Mouse (Mus musculus): ENCODE data around the gene Syp. TPM values are rescaled to one million over a fixed set of nuclear protein-coding genes. Genes with fewer than 3 reads are reported as not detected.

The Syp gene
- total and polyA plus RNA-seq, 2 experiments from 2014 or later = 329 to 492 TPM

- Histone ChIP-seq H3K27me3 (ENCODE audit: insufficient read depth, low read length) (no peaks in the 10 kb centered on the region), H3K27ac (ENCODE audit: low read depth, low read length) (no peak overlapping the region), H3K36me3 (ENCODE audit: insufficient read depth, low read length) (no peaks in the 10 kb centered on the region), H3K4me1 (ENCODE audit: insufficient read depth, low read length) (no peaks in the 10 kb centered on the region), H3K9me3 (ENCODE audit: low read length) (no peaks in the 10 kb centered on the region), H3K4me2 (ENCODE audit: low read depth, low read length, poor library complexity, severe bottlenecking) (peak overlapping the region; percentile 39; the same call in 1 of the 2 replicates), H3K4me3 (ENCODE audit: low read depth, low read length) (no peak overlapping the region), H3K9ac (replicated peaks; ENCODE audit: low read length, poor library complexity, severe bottlenecking) (no peak overlapping the region)
- WGBS = 39% methylated on average over 14 of the region's 15 CpGs
- TF ChIP-seq CTCF (IDR thresholded peaks at IDR 0.05) = no peak
- no peak for DNase-seq (ENCODE audit: low spot score)
- ATAC-seq (ENCODE audit: low FRiP score) = no peak
These were observed 19.9 kb downstream of the Syp start for GRCm38 (mm10) chrX:7658031-7658784.

DNA sequence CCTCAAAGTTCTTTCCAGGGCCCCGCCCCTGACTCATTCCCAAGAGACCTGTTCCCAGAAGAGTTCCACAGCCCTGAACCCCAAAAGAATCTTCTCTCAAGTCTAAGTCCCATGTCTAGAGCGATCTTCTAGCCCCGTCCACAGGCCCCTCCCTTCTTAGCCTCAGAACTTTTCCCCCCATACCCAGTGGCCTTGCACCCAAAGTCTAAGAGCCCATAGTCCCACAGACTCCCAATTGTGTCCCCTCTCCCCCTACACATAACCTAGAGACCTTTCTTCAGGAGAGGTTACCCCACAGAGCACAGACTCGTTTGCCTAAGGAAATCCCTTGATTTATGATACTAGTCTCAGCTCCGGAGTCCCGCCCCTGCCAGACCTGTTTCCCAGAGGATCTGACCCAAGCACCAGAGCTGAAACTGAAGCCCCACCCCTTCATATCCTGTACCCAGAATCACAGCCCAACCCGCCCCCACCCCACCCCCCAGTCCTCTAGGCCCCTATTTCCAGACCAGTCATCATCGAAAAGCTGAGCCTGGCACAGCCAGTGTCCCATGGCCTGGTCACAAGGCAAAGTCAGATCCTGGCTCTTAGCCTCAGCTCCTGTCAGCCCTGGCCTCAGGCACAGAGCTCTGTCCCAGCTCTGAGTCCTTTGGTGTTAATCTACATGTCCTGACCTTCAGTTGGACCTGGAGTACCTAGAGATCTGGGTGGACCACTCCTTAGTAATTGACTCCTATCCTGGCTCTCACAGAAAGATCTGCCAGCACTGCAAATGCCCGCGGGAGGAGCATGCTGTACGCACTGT, 20.7 kb downstream of the Syp start:
- Histone ChIP-seq H3K9me3 (ENCODE audit: low read length) (no peaks in the 10 kb centered on the region), H3K4me1 (ENCODE audit: insufficient read depth, low read length) (no peaks in the 10 kb centered on the region), H3K4me2 (ENCODE audit: low read depth, low read length, poor library complexity, severe bottlenecking) (no peak overlapping the region), H3K9ac (replicated peaks; ENCODE audit: low read length, poor library complexity, severe bottlenecking) (no peak overlapping the region), H3K4me3 (ENCODE audit: low read depth, low read length) (no peak overlapping the region), H3K36me3 (ENCODE audit: insufficient read depth, low read length) (no peaks in the 10 kb centered on the region), H3K27ac (ENCODE audit: low read depth, low read length) (no peak overlapping the region), H3K27me3 (ENCODE audit: insufficient read depth, low read length) (no peaks in the 10 kb centered on the region)
- TF ChIP-seq CTCF (IDR thresholded peaks at IDR 0.05) = no peak
- DNase-seq (ENCODE audit: low spot score) = no peak
- ATAC-seq (ENCODE audit: low FRiP score) = no peak
- WGBS = 62% methylated on average over 11 of the region's 11 CpGs

- Histone ChIP-seq H3K4me1 (ENCODE audit: insufficient read depth, low read length) (no peaks in the 10 kb centered on the region), H3K27ac (ENCODE audit: low read depth, low read length) (no peak overlapping the region), H3K9me3 (ENCODE audit: low read length) (no peaks in the 10 kb centered on the region), H3K36me3 (ENCODE audit: insufficient read depth, low read length) (no peaks in the 10 kb centered on the region), H3K27me3 (ENCODE audit: insufficient read depth, low read length) (no peaks in the 10 kb centered on the region), H3K4me2 (ENCODE audit: low read depth, low read length, poor library complexity, severe bottlenecking) (no peak overlapping the region), H3K9ac (replicated peaks; ENCODE audit: low read length, poor library complexity, severe bottlenecking) (no peak overlapping the region), H3K4me3 (ENCODE audit: low read depth, low read length) (no peak overlapping the region)
- no peak for TF ChIP-seq CTCF (IDR thresholded peaks at IDR 0.05)
- WGBS = 79% methylated on average over 4 of the region's 4 CpGs
- DNase-seq (ENCODE audit: low spot score) (no peak), ATAC-seq (ENCODE audit: low FRiP score) (no peak)
These were observed 22.8 kb downstream of the Syp start for GRCm38 (mm10) chrX:7661086-7661485.

DNA sequence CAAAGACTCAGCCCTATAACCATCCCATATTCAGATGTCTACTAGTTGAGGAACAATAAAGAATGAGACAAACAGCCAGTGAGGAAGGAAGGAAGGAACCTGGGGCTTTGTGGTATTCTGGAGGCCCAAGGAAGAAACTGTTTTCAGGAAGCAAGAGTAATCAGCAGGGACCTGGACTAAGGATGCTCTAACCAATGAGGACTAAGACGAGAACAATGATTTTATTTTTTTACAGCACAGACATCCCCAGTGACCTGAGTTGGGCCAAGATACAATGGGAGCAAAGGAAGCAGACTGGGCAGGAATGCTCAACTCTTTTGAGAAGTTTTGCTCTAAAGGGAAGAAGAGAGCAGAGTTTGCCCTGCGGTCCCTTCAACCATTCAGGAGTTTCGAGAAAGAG, 24.7 kb downstream of the Syp start:
- Histone ChIP-seq H3K36me3 (ENCODE audit: insufficient read depth, low read length) (no peaks in the 10 kb centered on the region), H3K4me3 (ENCODE audit: low read depth, low read length) (no peak overlapping the region), H3K4me1 (ENCODE audit: insufficient read depth, low read length) (no peaks in the 10 kb centered on the region), H3K9ac (replicated peaks; ENCODE audit: low read length, poor library complexity, severe bottlenecking) (no peak overlapping the region), H3K27me3 (ENCODE audit: insufficient read depth, low read length) (no peaks in the 10 kb centered on the region), H3K9me3 (ENCODE audit: low read length) (no peaks in the 10 kb centered on the region), H3K4me2 (ENCODE audit: low read depth, low read length, poor library complexity, severe bottlenecking) (no peak overlapping the region), H3K27ac (ENCODE audit: low read depth, low read length) (no peak overlapping the region)
- 74% methylated on average over 3 of the region's 3 CpGs for WGBS
- ATAC-seq (ENCODE audit: low FRiP score) (no peak), DNase-seq (ENCODE audit: low spot score) (no peak)
- TF ChIP-seq CTCF (IDR thresholded peaks at IDR 0.05) = no peak

GRCm38 (mm10) chrX:7664791-7665190, 26.5 kb downstream of the Syp start:
- Histone ChIP-seq H3K36me3 (ENCODE audit: insufficient read depth, low read length) (no peaks in the 10 kb centered on the region), H3K4me1 (ENCODE audit: insufficient read depth, low read length) (no peaks in the 10 kb centered on the region), H3K4me3 (ENCODE audit: low read depth, low read length) (no peak overlapping the region), H3K4me2 (ENCODE audit: low read depth, low read length, poor library complexity, severe bottlenecking) (no peak overlapping the region), H3K27ac (ENCODE audit: low read depth, low read length) (no peak overlapping the region), H3K9me3 (ENCODE audit: low read length) (no peaks in the 10 kb centered on the region), H3K9ac (replicated peaks; ENCODE audit: low read length, poor library complexity, severe bottlenecking) (no peak overlapping the region), H3K27me3 (ENCODE audit: insufficient read depth, low read length) (no peaks in the 10 kb centered on the region)
- DNase-seq (ENCODE audit: low spot score) = peak; percentile 77
- WGBS = 85% methylated on average over 11 of the region's 11 CpGs
- peak; percentile 65; the same call in 1 of the 2 replicates for ATAC-seq (ENCODE audit: low FRiP score)
- TF ChIP-seq CTCF (IDR thresholded peaks at IDR 0.05) = no peak

Data from midbrain, postnatal 0 days (tissue).